Mouse (Mus musculus): ENCODE results near the gene Scn3b.

- TF ChIP-seq CTCF (IDR thresholded peaks at IDR 0.05; ENCODE audit: low read depth, low read length) = no peak
- TF ChIP-seq POLR2A (IDR thresholded peaks at IDR 0.05; ENCODE audit: borderline replicate concordance, low read depth, low read length) = no peak
Observed at GRCm38 (mm10) chr9:40269880-40270279, 863 bp downstream of the Scn3b start.
